Mouse (Mus musculus) T-cell, adult 2 months (primary cell): ENCODE data around the gene Snd1.

ENCODE experiments used
- DNase-seq: peaks from one replicate; pipeline ENCODE4 v3.0.0; 2022; ENCODE audit warnings: low spot score

Snd1 gene

GRCm38 (mm10) chr6:28842375-28843276, 367.7 kb downstream of the Snd1 start:
- DNase-seq = no peak

- DNase-seq = no peak
Observed at GRCm38 (mm10) chr6:28845610-28846009, 370.7 kb downstream of the Snd1 start.

GRCm38 (mm10) chr6:28847616-28848015, 372.7 kb downstream of the Snd1 start:
- DNase-seq = no peak

GRCm38 (mm10) chr6:28848285-28848794, 373.4 kb downstream of the Snd1 start:
- DNase-seq = no peak

GRCm38 (mm10) chr6:28848891-28849290, 374.0 kb downstream of the Snd1 start:
- no peak for DNase-seq

GRCm38 (mm10) chr6:28849317-28849716, 374.4 kb downstream of the Snd1 start:
- no peak for DNase-seq

GRCm38 (mm10) chr6:28850326-28850900, 375.5 kb downstream of the Snd1 start:
- DNase-seq = no peak

- DNase-seq = no peak
Observed at GRCm38 (mm10) chr6:28852342-28852741, 377.4 kb downstream of the Snd1 start.

GRCm38 (mm10) chr6:28853164-28853563, 378.2 kb downstream of the Snd1 start:
- DNase-seq = no peak

- DNase-seq = no peak
Observed at GRCm38 (mm10) chr6:28853654-28854053, 378.7 kb downstream of the Snd1 start.

- DNase-seq = no peak
Observed at GRCm38 (mm10) chr6:28854598-28854997, 379.7 kb downstream of the Snd1 start.

GRCm38 (mm10) chr6:28855442-28855841, 380.5 kb downstream of the Snd1 start:
- no peak for DNase-seq

GRCm38 (mm10) chr6:28856789-28857188, 381.9 kb downstream of the Snd1 start:
- no peak for DNase-seq

- no peak for DNase-seq
Observed at GRCm38 (mm10) chr6:28857198-28858180, 382.6 kb downstream of the Snd1 start.

- DNase-seq = no peak
Observed at GRCm38 (mm10) chr6:28859094-28859493, 384.2 kb downstream of the Snd1 start.

GRCm38 (mm10) chr6:28860450-28860849, 385.5 kb downstream of the Snd1 start:
- no peak for DNase-seq

- DNase-seq = no peak
Observed at GRCm38 (mm10) chr6:28860922-28861321, 386.0 kb downstream of the Snd1 start.

- no peak for DNase-seq
Observed at GRCm38 (mm10) chr6:28862304-28862703, 387.4 kb downstream of the Snd1 start.

GRCm38 (mm10) chr6:28864684-28865083, 389.7 kb downstream of the Snd1 start:
- DNase-seq = no peak

GRCm38 (mm10) chr6:28865112-28865511, 390.2 kb downstream of the Snd1 start:
- DNase-seq = no peak

GRCm38 (mm10) chr6:28866206-28866605, 391.3 kb downstream of the Snd1 start:
- DNase-seq = no peak
